Comparison of ENCODE assay signal across 8 mouse cellular contexts in genomic region chr4:124850261-124850913, GRCm38 (mm10). TPM values are rescaled to one million over a fixed set of nuclear protein-coding genes. Genes with fewer than 3 reads are reported as not detected.
DNase-seq lines count a peak whose midpoint lies in the region; ATAC-seq lines count a peak whose summit lies in the region.

Yrdc (plus strand) TSS chr4:124850679.

- peak within 1 kb of the TSS; percentile 99 for H3K4me3 ChIP-seq in hindbrain, embryonic 11.5 days (ENCODE audit: low read depth, low read length)

- H3K27me3 ChIP-seq in hindbrain, embryonic 11.5 days (ENCODE audit: control insufficient read depth, insufficient read depth, low read length) = no peaks in the 10 kb centered on the region

- under 1% methylated on average over 73 of the region's 90 CpGs for WGBS in hindbrain, embryonic 11.5 days

- no peaks in the 10 kb centered on the region for H3K9me3 ChIP-seq in hindbrain, embryonic 11.5 days (ENCODE audit: control insufficient read depth, low read length)

- ATAC-seq in hindbrain, embryonic 11.5 days (ENCODE audit: low FRiP score) = peak; percentile 95

- H3K4me2 ChIP-seq in hindbrain, embryonic 11.5 days (replicated peaks; ENCODE audit: low read depth, low read length) = peak within 1 kb of the TSS; percentile 92

- DNase-seq in MN1 (ENCODE audit: low spot score) = peak; percentile 92
- DNase-seq in cerebellum, adult 9-10 months = peak; percentile 92
- peak; percentile 80 to 93 for DNase-seq in frontal cortex, adult 2 months (ENCODE audit: extremely low spot score in 1 of 2, low spot score in 1 of 2)
- peak; percentile 98 for DNase-seq in hindbrain, embryonic 11.5 days (ENCODE audit: low spot score)
- peak; percentile 93 to 94 for DNase-seq in layer of hippocampus, postnatal 10 days (ENCODE audit: low spot score in 2 of 2)
- peak; percentile 97 for DNase-seq in lung, postnatal 10 days
- peak; percentile 93 for DNase-seq in ovary, postnatal 36 days (ENCODE audit: low spot score)
- peak; percentile 94 for DNase-seq in thymus, postnatal 25 days

- peak within 1 kb of the TSS; percentile 88 for H3K9ac ChIP-seq in hindbrain, embryonic 11.5 days (ENCODE audit: low read depth, low read length)

- no peaks in the 10 kb centered on the region for H3K36me3 ChIP-seq in hindbrain, embryonic 11.5 days (ENCODE audit: control insufficient read depth, insufficient read depth, low read length)

- H3K4me1 ChIP-seq in hindbrain, embryonic 11.5 days (replicated peaks; ENCODE audit: control insufficient read depth, insufficient read depth, low read length) = peaks cover 9% of the 10 kb centered on the region

- H3K27ac ChIP-seq in hindbrain, embryonic 11.5 days (ENCODE audit: low read depth, low read length) = peak within 1 kb of the TSS; percentile 94

RNA-seq across cellular contexts. Expression of gene Yrdc, which starts in this region (rescaled TPM):
- polyA plus RNA-seq in frontal cortex, adult 2 months (2012; rRNA removed) = 34.5 and 36.8 TPM in 2 replicates
- polyA plus RNA-seq in hindbrain, embryonic 11.5 days (2014; fragmentation: Nextera tagmentation; extraction: Ambion mirVana) = 44.0 and 50.8 TPM in 2 replicates
- total RNA-seq in layer of hippocampus, postnatal 10 days (2021) = 10 to 100 TPM; 24.5 to 26.6 TPM

Comparison
In these comparisons a context has a peak if more than half of its experiments do, and no peak if none do; other contexts are left out.
1. Peak in every context shown above with its lines: DNase-seq, ATAC-seq, H3K4me3 ChIP-seq and H3K27ac ChIP-seq.